ENCODE assay signal across 12 mouse cellular contexts in genomic region chr4:128878901-128879491, GRCm38 (mm10). TPM values are rescaled to one million over a fixed set of nuclear protein-coding genes. Genes with fewer than 3 reads are reported as not detected.
DNase-seq lines count a peak whose midpoint lies in the region; ATAC-seq and TF ChIP-seq lines count a peak whose summit lies in the region.
"Had no signal": no experiment of that assay in that cellular context is flagged by ENCODE, and none has a peak within 500 bp of the region (broad histone marks: within the 10 kb centered on the region; RNA-seq: fewer than 3 reads in every experiment).

No protein-coding gene starts in this region.

- WGBS in heart, embryonic 10.5 days: 16% methylated on average over 13 of the region's 13 CpGs
- WGBS in heart, embryonic 11.5 days (ENCODE audit: insufficient replicate concordance): 16% methylated on average over 13 of the region's 13 CpGs
- 2% methylated on average over 13 of the region's 13 CpGs for WGBS in embryonic facial prominence, embryonic 13.5 days
- 3% methylated on average over 13 of the region's 13 CpGs for WGBS in limb, embryonic 13.5 days

- no peak overlapping the region for H3K4me3 ChIP-seq in heart, embryonic 10.5 days
- H3K4me3 ChIP-seq in heart, embryonic 11.5 days (ENCODE audit: low read depth, low read length): no peak overlapping the region
- no peak overlapping the region for H3K4me3 ChIP-seq in ES-E14 (ENCODE audit: insufficient read depth in 1 of 2, low read depth in 1 of 2, low read length in 2 of 2, poor library complexity in 1 of 2, severe bottlenecking in 1 of 2)
- H3K4me3 ChIP-seq in embryonic facial prominence, embryonic 13.5 days: no peak overlapping the region
- no peak overlapping the region for H3K4me3 ChIP-seq in limb, embryonic 13.5 days
- H3K4me3 ChIP-seq: heart, embryonic 15.5 days; liver, embryonic 15.5 days had no signal

- ATAC-seq in heart, embryonic 11.5 days (replicated peaks; ENCODE audit: insufficient number of reproducible peaks, low FRiP score, low TSS enrichment): no peak
- 0 out of 2 replicates have a peak, but pooled peaks have one; percentile 26 for ATAC-seq in embryonic facial prominence, embryonic 13.5 days (ENCODE audit: insufficient number of reproducible peaks, insufficient read depth, low FRiP score, low TSS enrichment, low read depth)
- ATAC-seq in limb, embryonic 13.5 days (ENCODE audit: low FRiP score, low read depth): peak; percentile 41; the same call in 1 of the 2 replicates
- no peak for ATAC-seq in megakaryocyte-erythroid progenitor cell, adult 5-6 weeks (replicated peaks; ENCODE audit: low FRiP score, low TSS enrichment, poor library complexity, severe bottlenecking)

- H3K36me3 ChIP-seq in heart, embryonic 10.5 days: no peaks in the 10 kb centered on the region
- H3K36me3 ChIP-seq in heart, embryonic 11.5 days (ENCODE audit: control insufficient read depth, insufficient read depth, low read length): no peaks in the 10 kb centered on the region
- H3K36me3 ChIP-seq in ES-E14 (ENCODE audit: control insufficient read depth, insufficient read depth, low read length, poor library complexity, severe bottlenecking): no peaks in the 10 kb centered on the region
- no peaks in the 10 kb centered on the region for H3K36me3 ChIP-seq in embryonic facial prominence, embryonic 13.5 days
- no peaks in the 10 kb centered on the region for H3K36me3 ChIP-seq in limb, embryonic 13.5 days
- H3K36me3 ChIP-seq: heart, embryonic 15.5 days; liver, embryonic 15.5 days had no signal

- no peak overlapping the region for H3K9ac ChIP-seq in heart, embryonic 11.5 days (ENCODE audit: low read depth, low read length)
- H3K9ac ChIP-seq in ES-E14 (ENCODE audit: insufficient read depth, low read depth, low read length, poor library complexity, severe bottlenecking): no peak overlapping the region
- H3K9ac ChIP-seq in embryonic facial prominence, embryonic 13.5 days: peak overlapping the region; percentile 17
- H3K9ac ChIP-seq in limb, embryonic 13.5 days: no peak overlapping the region
- H3K9ac ChIP-seq: heart, embryonic 15.5 days; liver, embryonic 15.5 days had no signal

- 0 out of 2 replicates have a peak overlapping the region, but pooled peaks have one; percentile 4 for H3K27ac ChIP-seq in heart, embryonic 10.5 days
- no peak overlapping the region for H3K27ac ChIP-seq in heart, embryonic 11.5 days (ENCODE audit: low read depth, low read length)
- H3K27ac ChIP-seq in ES-E14 (ENCODE audit: insufficient read depth, low read depth, low read length, poor library complexity, severe bottlenecking): no peak overlapping the region; the same call in 1 of the 2 replicates
- peak overlapping the region; percentile 82 for H3K27ac ChIP-seq in embryonic facial prominence, embryonic 13.5 days
- H3K27ac ChIP-seq in limb, embryonic 13.5 days: peak overlapping the region; percentile 86
- H3K27ac ChIP-seq: heart, embryonic 15.5 days; liver, embryonic 15.5 days had no signal

- peaks cover 29% of the 10 kb centered on the region for H3K4me1 ChIP-seq in heart, embryonic 10.5 days
- H3K4me1 ChIP-seq in heart, embryonic 11.5 days (ENCODE audit: control insufficient read depth, insufficient read depth, low read length): peaks cover 2% of the 10 kb centered on the region; the same call in 1 of the 2 replicates
- peaks cover 0 to 15% of the 10 kb centered on the region in 2 experiments; a peak in 2 of 4 replicates for H3K4me1 ChIP-seq in ES-E14 (ENCODE audit: control insufficient read depth in 2 of 2, insufficient read depth in 2 of 2, low read length in 2 of 2, poor library complexity in 1 of 2)
- peaks cover 47% of the 10 kb centered on the region for H3K4me1 ChIP-seq in embryonic facial prominence, embryonic 13.5 days
- H3K4me1 ChIP-seq in limb, embryonic 13.5 days: peaks cover 44% of the 10 kb centered on the region

- H3K27me3 ChIP-seq in heart, embryonic 10.5 days (ENCODE audit: insufficient read depth, poor library complexity, severe bottlenecking): peaks cover 49% of the 10 kb centered on the region
- peaks cover 18% of the 10 kb centered on the region for H3K27me3 ChIP-seq in heart, embryonic 11.5 days (ENCODE audit: control insufficient read depth, insufficient read depth, low read length)
- no peaks in the 10 kb centered on the region for H3K27me3 ChIP-seq in embryonic facial prominence, embryonic 13.5 days
- H3K27me3 ChIP-seq in limb, embryonic 13.5 days: no peaks in the 10 kb centered on the region

- H3K9me3 ChIP-seq in heart, embryonic 10.5 days: no peaks in the 10 kb centered on the region
- peaks cover 3% of the 10 kb centered on the region; the same call in 1 of the 2 replicates for H3K9me3 ChIP-seq in heart, embryonic 11.5 days (replicated peaks; ENCODE audit: control insufficient read depth, low read length)
- H3K9me3 ChIP-seq in ES-E14 (ENCODE audit: control insufficient read depth, insufficient read depth, low read depth, low read length): no peaks in the 10 kb centered on the region
- peaks cover 5% of the 10 kb centered on the region; the same call in 1 of the 2 replicates for H3K9me3 ChIP-seq in embryonic facial prominence, embryonic 13.5 days
- H3K9me3 ChIP-seq in limb, embryonic 13.5 days: 0 out of 2 replicates have a peak, but pooled peaks cover 7% of the 10 kb centered on the region
- H3K9me3 ChIP-seq: heart, embryonic 15.5 days; liver, embryonic 15.5 days had no signal

- DNase-seq in heart, embryonic 10.5 days (ENCODE audit: low spot score): no peak
- DNase-seq in ES-E14 (ENCODE audit: low read depth, low spot score): peak; percentile 77
- DNase-seq in ovary, adult 18-20 months (ENCODE audit: low spot score): no peak
- DNase-seq in thymus, adult 18-20 months: no peak
- DNase-seq: cerebellum, adult 8-10 months; kidney, adult 18-20 months had no signal

- H3K4me2 ChIP-seq in heart, embryonic 11.5 days: no peak overlapping the region
- peak overlapping the region; percentile 39 for H3K4me2 ChIP-seq in embryonic facial prominence, embryonic 13.5 days
- H3K4me2 ChIP-seq in limb, embryonic 13.5 days (replicated peaks): peak overlapping the region; percentile 51
- H3K4me2 ChIP-seq: heart, embryonic 15.5 days; liver, embryonic 15.5 days had no signal

- in situ Hi-C loops in ES-E14 (cut with MboI; ENCODE audit: low sequenced_read_pairs in 2 of 2, unreplicated experiment in 2 of 2): no loop called here

TF ChIP-seq in ES-E14, 5 proteins besides CTCF, POLR2A, EP300 and RAD21:
- TF ChIP-seq ZNF384 (IDR thresholded peaks at IDR 0.05; ENCODE audit: low read depth, low read length) (no peak), HCFC1 (IDR thresholded peaks at IDR 0.05; ENCODE audit: borderline replicate concordance, insufficient read depth, low read length) (no peak), MAFK (IDR thresholded peaks at IDR 0.05; ENCODE audit: insufficient read depth, low read depth, low read length) (no peak)

RNA-seq across cellular contexts. Expression of gene Trim62, which starts 4.4 kb away (rescaled TPM):
- polyA plus RNA-seq in heart, embryonic 10.5 days (2016; fragmentation: Nextera tagmentation; extraction: Ambion mirVana): 4.1 and 6.5 TPM in 2 replicates
- 4.4 and 6.2 TPM in 2 replicates for polyA plus RNA-seq in heart, embryonic 11.5 days (2014; fragmentation: Nextera tagmentation; extraction: Ambion mirVana)
- total RNA-seq in ES-E14 (2012; rRNA removed): 0.54 and 0.69 TPM in 2 replicates
- polyA plus RNA-seq in embryonic facial prominence, embryonic 13.5 days (2015; fragmentation: Nextera tagmentation; extraction: Ambion mirVana): 8.2 and 11.0 TPM in 2 replicates
- 6.7 and 7.6 TPM in 2 replicates for polyA plus RNA-seq in limb, embryonic 13.5 days (2015; fragmentation: Nextera tagmentation; extraction: Ambion mirVana)
- 0.54 and 0.79 TPM in 2 replicates for total RNA-seq in megakaryocyte-erythroid progenitor cell, adult 5-6 weeks (2014; fragmentation: Nextera tagmentation)
- total RNA-seq in megakaryocyte-erythroid progenitor cell, adult 5-6 weeks (2017): 0.38 TPM in 1 of 2 replicates, not detected in the other

Comparison
In these comparisons a context has a peak if more than half of its experiments do, and no peak if none do; other contexts are left out.
1. H3K27ac ChIP-seq: peak in heart, embryonic 10.5 days (single experiment), embryonic facial prominence, embryonic 13.5 days (single experiment) and limb, embryonic 13.5 days (single experiment); none in heart, embryonic 11.5 days (single experiment) and ES-E14 (single experiment).
2. ATAC-seq: peak in embryonic facial prominence, embryonic 13.5 days (single experiment) and limb, embryonic 13.5 days (single experiment); none in heart, embryonic 11.5 days (single experiment) and megakaryocyte-erythroid progenitor cell, adult 5-6 weeks (single experiment).